Mouse (Mus musculus) hindbrain, embryonic 10.5 days (tissue): ENCODE measurements at regions not wholly inside any gene's neighbourhood (a gene's known extent, or its start where the extent isn't known, plus 50 kb on each side); places are given as distances from the start of the nearest gene placed in this dataset.
A peak's percentile ranks its signal among the peaks of the same experiment; 100 is the strongest.

ENCODE experiments used
- DNase-seq: peaks from one replicate; pipeline ENCODE4 v3.0.0-alpha.2; 2017; ENCODE audit warnings: low spot score
- H3K27ac ChIP-seq: fragments of 300-500 bp; sonication (generic); 2 replicates; pipeline ENCODE4 v1.5.1; 2016; ENCODE audit warnings: mild to moderate bottlenecking, moderate library complexity
- H3K27me3 ChIP-seq: fragments of 300-500 bp; sonication (generic); 2 replicates; pipeline ENCODE4 v1.6.1; 2016; ENCODE audit warnings: mild to moderate bottlenecking; ENCODE audit not compliant: poor library complexity, insufficient read depth, severe bottlenecking
- H3K36me3 ChIP-seq: fragments of 300-500 bp; sonication (generic); 2 replicates; pipeline ENCODE4 v1.6.1; 2016; ENCODE audit warnings: mild to moderate bottlenecking, moderate library complexity
- H3K4me1 ChIP-seq: fragments of 300-500 bp; sonication (generic); replicated peaks from 2 replicates; pipeline ENCODE4 v1.6.1; 2016; ENCODE audit warnings: mild to moderate bottlenecking
- H3K4me3 ChIP-seq: fragments of 300-500 bp; sonication (generic); 2 replicates; pipeline ENCODE4 v1.5.1; 2016; ENCODE audit warnings: mild to moderate bottlenecking, moderate library complexity
- H3K9me3 ChIP-seq: fragments of 300-500 bp; sonication (generic); 2 replicates; pipeline ENCODE4 v1.6.1; 2016; ENCODE audit warnings: mild to moderate bottlenecking, moderate library complexity
- WGBS: fragments of 180-500 bp; shearing (Covaris S2); methylation state at CpG from one replicate; pipeline ENCODE4 v1.1.7; 2016; 5-methylcytosine and 5-hydroxymethylcytosine counted together

GRCm38 (mm10) chr8:115778433-115778832, 70.8 kb upstream of the Maf start:
- no peak for DNase-seq
- 85% methylated on average over 1 of the region's 1 CpGs for WGBS
- Histone ChIP-seq H3K36me3 (no peaks in the 10 kb centered on the region), H3K4me3 (no peak overlapping the region), H3K27me3 (no peaks in the 10 kb centered on the region), H3K9me3 (no peaks in the 10 kb centered on the region), H3K27ac (no peak overlapping the region), H3K4me1 (no peaks in the 10 kb centered on the region)

DNA sequence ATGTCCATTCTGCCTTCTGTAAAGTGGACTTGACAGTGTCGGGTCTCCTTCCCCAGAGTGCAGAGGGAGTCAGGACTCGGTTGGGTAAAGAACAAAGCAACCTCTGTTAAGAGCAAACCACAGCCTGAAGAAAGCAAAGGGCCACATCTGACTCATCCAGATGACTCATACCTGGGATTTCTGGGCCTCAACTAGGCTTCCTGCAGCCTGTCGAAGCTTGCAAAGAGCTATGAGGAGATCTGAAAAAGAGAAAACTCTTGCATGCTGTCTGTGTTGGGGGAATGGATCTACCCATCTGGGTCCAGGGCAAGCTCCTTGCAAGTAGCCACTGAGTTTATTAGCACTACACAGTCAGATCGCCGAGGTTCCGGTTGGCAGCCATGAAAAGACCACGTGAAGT, 63.5 kb upstream of the Maf start:
- WGBS: 85% methylated on average over 7 of the region's 7 CpGs
- H3K27ac ChIP-seq: no peak overlapping the region
- H3K36me3 ChIP-seq: no peaks in the 10 kb centered on the region
- no peaks in the 10 kb centered on the region for H3K27me3 ChIP-seq
- no peaks in the 10 kb centered on the region for H3K9me3 ChIP-seq
- no peak overlapping the region for H3K4me3 ChIP-seq
- peaks cover 7% of the 10 kb centered on the region for H3K4me1 ChIP-seq
- no peak for DNase-seq

DNA sequence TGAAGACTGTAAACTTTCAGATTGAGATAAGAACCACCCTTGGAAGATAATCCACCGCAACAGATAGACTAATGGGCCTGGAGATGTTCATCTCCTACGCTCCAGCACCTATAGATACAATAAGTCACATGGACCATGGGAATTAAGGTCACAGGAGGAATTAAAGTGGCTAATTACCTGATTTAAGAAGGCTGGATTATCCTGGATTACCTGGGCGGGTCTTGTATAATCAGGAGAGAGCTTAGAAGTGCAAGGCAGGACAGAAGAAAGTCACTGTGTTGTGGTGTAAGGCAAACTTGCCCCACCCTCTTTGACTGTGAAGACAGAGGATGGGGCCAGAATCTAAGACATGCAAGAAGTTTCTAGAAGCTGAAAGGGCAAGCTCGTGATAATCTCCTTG, 61.0 kb upstream of the Maf start:
- Histone ChIP-seq H3K36me3 (no peaks in the 10 kb centered on the region), H3K27me3 (no peaks in the 10 kb centered on the region), H3K4me1 (peaks cover 12% of the 10 kb centered on the region), H3K9me3 (no peaks in the 10 kb centered on the region), H3K27ac (no peak overlapping the region), H3K4me3 (no peak overlapping the region)
- DNase-seq: no peak
- 89% methylated on average over 4 of the region's 4 CpGs for WGBS

DNA sequence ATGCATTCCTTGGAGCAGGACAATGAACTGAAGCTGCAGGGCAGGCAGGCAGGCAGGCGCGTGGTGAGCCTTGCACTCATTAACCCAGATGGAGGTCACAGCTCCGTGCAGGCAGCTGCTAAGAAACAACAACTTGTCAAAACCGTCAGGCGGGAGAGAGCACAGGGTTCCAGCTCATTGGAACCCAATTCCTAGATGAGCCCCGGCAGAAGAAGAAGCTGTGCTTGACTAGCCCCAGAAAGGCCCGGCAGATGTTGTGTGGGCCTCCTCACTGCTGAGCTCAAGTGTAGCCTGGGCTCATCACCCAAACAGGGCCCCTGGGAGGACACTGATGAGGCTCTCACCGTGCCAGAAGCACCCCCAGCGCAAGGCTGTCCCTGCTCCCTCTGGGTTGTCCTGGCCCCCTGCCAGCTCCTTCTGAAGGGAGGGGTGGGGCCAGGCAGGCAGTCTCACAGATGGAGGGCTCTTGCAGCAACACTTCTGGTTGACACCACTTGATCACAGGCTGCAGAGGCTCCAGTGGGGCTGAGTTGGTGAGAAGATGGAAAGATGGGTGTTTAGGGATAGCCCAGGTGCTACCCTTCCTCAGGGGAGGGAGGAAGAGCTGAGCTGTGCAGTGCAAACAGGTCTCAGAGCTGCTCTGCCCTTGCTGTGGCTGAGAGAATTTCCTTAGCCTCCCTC, 58.8 kb upstream of the Maf start:
- peak; percentile 37 for DNase-seq
- WGBS: 7% methylated on average over 9 of the region's 9 CpGs

DNA sequence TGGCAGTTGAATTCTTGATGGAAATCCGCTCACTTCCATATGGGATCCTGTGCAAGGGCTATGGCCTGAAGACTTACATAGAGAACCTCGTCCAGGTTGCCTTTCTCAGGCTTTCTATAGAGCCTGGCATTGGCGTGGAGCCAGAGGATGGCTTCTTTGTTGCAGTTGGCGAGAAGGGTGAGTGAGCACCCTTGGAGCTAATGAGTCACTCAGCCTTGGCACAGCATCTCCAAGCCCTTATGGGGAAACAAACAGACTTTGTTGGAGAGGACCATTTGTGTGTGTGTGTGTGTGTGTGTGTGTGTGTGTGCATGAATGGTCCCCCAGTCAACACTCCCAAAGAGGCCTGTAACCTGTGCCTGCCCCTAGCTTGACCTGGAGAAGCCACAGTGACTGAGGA, 57.0 kb upstream of the Maf start:
- Histone ChIP-seq H3K27ac (no peak overlapping the region), H3K36me3 (no peaks in the 10 kb centered on the region)
- 86% methylated on average over 4 of the region's 4 CpGs for WGBS

More for the DNA sequence above, 58.8 kb upstream of the Maf start:
- Histone ChIP-seq H3K9me3 (no peaks in the 10 kb centered on the region), H3K4me3 (no peak overlapping the region), H3K27ac (peak overlapping the region; percentile 70; the same call in 1 of the 2 replicates), H3K4me1 (peaks cover 12% of the 10 kb centered on the region), H3K36me3 (no peaks in the 10 kb centered on the region), H3K27me3 (no peaks in the 10 kb centered on the region)

DNA sequence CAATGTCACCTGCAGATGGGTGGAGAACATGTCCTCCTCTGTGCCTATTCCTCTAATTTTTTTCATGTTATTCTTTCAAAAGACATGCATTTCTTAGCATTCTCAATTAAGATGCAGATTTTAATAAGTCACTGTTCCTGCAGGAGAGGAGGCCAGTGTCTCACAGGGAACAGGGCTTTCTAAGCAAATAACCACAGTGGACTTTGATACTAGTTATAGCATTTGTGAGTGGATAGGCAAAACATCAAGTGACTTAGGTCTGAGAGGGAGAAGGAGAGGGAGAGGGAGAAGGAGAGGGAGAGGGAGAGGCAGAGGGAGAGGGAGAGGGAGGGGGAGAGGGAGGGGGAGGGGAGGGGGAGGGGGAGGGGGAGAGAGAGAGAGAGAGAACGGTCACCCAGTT, 50.4 kb upstream of the Maf start:
- Histone ChIP-seq H3K4me3 (no peak overlapping the region), H3K27me3 (no peaks in the 10 kb centered on the region), H3K4me1 (peaks cover 8% of the 10 kb centered on the region), H3K9me3 (no peaks in the 10 kb centered on the region), H3K27ac (no peak overlapping the region), H3K36me3 (no peaks in the 10 kb centered on the region)
- 86% methylated on average over 1 of the region's 1 CpGs for WGBS
- DNase-seq: no peak

More for the DNA sequence above, 57.0 kb upstream of the Maf start:
- Histone ChIP-seq H3K9me3 (no peaks in the 10 kb centered on the region), H3K4me3 (no peak overlapping the region), H3K4me1 (peaks cover 12% of the 10 kb centered on the region), H3K27me3 (no peaks in the 10 kb centered on the region)
- no peak for DNase-seq
